Mouse (Mus musculus): ENCODE data around the gene Agps.
"Not testable (repeated sequence)": the region's sequence is repeated elsewhere in the genome, so short reads cannot be mapped to it uniquely, and the experiment has no call there.

GRCm38 (mm10) chr2:75936685-75937084 lies 104.7 kb downstream of the Agps start:
- TF ChIP-seq CTCF, EP300 (IDR thresholded peaks at IDR 0.05): not testable (repeated sequence)
